Mouse (Mus musculus) erythroblast, adult 5-6 weeks (primary cell): ENCODE results near the gene Ing5. TPM values are rescaled to one million over a fixed set of nuclear protein-coding genes. Genes with fewer than 3 reads are reported as not detected.

Experiments used
- ATAC-seq: replicated peaks from 2 replicates; pipeline ENCODE4 v1.8.0; 2016; ENCODE audit warnings: moderate number of reproducible peaks, mild to moderate bottlenecking, moderate TSS enrichment, inconsistent platforms; ENCODE audit not compliant: poor library complexity, low FRiP score, severe bottlenecking
- total RNA-seq, 2 experiments: library from RNA; stranded (forward) in 1 of 2; stranded (reverse) in 1 of 2; fragments of 150-400 nt in 1 of 2; fragments of 200-764, 138-1000 nt in 1 of 2; gene quantifications; 2 replicates each; pipeline versions ENCODE4 v1.2.3 to v1.2.4; 2015 to 2017; ENCODE audit warnings: low replicate concordance in 2 of 2

Ing5 gene
- total RNA-seq (2015; ENCODE audit: low replicate concordance) = 2.9 and 4.4 TPM in 2 replicates
- total RNA-seq (2017; ENCODE audit: low replicate concordance) = 7.5 and 11.7 TPM in 2 replicates

DNA sequence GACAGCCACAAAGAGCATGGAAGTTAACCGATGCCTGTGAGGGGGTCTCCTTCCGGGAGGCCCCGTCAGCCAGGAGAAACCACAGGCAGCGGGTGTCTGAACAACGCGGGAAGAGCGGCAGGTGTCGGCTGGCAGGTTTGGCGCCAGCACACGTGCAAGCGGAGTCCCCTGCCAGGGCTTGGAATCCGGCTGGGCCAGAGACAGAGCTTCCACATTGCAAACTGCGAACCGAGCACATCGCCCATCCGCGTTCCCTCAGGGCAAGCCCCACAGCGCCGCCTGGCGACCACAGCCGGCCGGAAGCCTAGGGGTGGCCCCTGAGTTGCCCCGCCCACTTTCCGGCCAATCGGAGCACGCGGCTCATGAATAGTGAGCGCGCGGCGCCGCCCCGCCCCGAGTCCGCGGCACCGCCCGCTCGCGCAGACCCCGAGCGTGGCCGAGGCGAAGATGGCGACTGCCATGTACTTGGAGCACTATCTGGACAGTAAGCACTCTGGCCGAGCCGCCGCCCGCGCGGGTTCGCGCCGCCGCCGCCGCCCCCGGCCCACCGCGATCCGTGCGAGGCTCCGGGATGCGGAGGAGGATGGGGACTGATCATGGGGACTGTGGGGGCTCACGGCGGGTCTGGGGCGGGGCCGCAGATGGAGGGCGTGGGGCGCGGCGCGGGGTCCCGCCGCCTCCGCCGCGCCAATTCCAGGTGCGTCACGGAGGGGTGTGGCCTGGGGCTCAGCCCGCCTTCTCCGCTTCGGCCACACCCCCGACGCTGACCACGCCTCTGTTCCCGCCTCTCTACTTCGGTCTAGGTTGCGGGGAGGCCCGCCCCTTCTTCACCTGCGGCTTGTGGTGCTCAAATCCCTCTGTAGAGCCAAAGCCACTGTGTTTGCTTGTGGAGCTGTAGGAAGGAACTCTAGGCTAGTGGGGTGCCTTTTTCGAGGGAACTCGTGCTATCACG, at the start of gene Ing5:
Gene Ing5, plus strand, starts transcription at position 410 of the 952 bp plus-strand sequence.
- ATAC-seq = peak; percentile 72

DNA sequence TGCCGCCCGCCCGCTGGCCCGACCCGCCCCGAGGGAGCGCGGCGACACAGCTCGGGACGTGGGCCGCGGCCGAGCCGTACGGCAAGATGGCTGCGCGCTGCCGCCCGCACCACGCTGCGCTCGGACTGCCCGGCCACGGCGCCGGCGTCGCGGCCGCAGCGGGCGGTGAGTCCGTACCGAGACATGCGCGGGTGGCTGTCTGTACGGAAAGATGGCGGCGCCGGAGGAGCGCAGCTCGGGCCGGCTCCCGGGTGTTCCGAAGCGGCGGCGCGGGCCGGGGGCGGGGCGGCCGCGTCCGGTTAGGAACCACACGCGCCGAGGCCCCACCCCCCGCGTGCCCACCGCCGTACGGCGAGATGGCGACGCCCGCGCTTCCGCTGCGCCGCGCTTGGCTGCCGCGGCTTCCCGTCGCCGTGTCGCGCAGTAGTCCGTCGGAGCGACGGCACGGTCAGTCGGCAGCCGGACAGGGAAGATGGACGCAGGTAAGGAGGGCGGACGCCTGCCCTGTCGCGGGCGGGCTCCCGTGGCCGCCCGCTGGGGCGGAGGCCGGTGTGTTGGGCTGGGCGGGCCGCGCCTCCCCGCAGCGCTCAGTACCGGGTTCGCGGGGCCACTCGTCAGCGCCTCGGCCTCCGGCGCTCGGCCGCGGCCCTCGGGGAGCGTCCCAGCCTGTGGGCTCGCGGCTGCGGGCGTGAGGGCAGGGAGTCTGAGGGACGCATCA, 49.0 kb upstream of the Ing5 start, which contains the start of gene Thap4:
Gene Thap4, minus strand, starts transcription at position 292 of the 718 bp plus-strand sequence.
- ATAC-seq = peak; percentile 63

DNA sequence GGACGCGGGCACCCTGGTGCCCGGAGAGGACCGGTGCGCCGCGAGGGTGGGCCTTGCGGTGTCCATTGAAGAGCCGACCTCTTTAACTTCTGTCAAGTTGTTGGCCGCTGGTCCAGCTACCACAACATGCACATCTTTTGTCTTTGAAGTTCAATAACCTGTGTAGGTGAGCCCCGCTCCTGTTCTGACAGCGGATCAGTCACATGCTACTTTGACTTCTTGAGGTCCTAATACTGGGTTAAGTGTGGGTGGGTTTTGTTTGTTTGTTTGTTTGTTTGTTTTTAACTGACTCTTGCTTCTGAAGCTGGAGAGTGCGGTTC, 48.5 kb upstream of the Ing5 start:
- ATAC-seq = no peak

DNA sequence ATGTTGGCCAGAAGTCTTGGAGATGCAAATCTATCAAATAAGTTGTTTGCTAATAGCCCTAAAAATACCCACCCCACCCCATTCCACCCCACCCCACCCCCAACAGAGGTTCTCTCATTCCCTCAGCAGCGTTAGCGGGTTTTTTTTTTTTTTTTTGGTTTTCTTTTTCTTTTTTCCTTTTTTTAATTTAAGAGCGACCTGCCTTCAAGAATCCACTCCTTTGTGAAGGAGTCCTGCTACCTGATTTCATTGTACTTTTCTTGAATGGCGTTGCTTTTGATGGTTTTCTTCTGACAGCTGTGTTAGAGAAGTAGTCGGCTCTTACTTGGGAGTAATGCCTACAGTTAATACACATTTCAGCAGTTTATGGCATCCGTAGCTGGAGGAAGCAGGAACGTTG, 48.1 kb upstream of the Ing5 start:
- ATAC-seq = no peak

DNA sequence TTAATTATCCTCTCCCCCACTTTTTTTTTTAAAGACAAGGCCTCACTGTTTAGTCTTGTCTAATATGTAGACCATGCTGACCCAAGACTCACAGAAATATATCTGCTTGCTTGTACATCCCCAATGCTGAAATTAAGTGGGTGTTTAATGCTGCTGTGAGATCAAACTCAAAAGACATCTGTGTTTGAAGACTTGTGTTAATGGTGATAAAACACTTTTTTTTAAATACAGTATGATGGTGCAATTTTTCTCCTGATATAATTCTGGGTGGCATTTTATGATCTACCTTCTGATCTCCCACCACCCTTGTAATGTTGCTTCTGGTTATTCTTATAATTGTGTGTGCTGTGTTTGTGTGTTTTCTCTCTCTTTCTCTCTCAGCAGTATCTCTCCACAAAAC, 47.6 kb upstream of the Ing5 start:
- ATAC-seq = peak; percentile 52

DNA sequence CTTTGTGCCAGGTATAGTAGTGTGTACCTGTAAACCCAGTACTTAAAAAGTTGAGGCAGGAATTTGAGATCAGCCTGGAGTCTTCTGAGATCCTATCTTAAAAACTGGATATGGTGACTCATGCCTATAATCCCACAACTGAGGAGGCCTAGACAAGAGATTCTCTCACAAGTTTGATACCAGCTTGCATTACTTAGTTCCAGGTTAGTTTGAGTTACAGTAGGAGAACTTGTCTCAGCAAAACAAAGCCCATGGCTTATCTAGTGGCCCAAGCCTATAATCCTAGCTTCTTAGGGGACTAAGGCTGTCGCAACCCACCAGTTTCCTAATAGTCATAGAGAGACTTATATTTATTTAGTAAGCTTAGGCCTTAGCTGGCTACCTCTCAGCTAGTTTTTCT, 43.7 kb upstream of the Ing5 start:
- ATAC-seq = no peak

DNA sequence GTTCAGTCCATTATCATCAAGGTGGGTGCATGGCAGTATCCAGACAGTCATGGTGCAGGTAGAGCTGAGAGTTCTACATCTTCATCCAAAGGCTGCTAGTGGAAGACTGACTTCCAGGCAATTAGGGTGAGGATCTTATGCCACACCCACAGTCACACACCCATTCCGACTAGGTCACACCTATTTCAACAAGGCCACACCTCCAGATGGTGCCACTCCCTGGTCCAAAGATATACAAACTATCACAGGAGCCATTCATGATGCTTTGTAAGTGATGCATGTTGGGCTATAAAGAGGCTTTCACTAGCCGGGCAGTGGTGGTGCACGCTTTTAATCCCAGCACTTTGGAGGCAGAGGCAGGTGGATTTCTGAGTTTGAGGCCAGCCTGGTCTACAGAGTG, 40.2 kb upstream of the Ing5 start:
- ATAC-seq = peak; percentile 89

DNA sequence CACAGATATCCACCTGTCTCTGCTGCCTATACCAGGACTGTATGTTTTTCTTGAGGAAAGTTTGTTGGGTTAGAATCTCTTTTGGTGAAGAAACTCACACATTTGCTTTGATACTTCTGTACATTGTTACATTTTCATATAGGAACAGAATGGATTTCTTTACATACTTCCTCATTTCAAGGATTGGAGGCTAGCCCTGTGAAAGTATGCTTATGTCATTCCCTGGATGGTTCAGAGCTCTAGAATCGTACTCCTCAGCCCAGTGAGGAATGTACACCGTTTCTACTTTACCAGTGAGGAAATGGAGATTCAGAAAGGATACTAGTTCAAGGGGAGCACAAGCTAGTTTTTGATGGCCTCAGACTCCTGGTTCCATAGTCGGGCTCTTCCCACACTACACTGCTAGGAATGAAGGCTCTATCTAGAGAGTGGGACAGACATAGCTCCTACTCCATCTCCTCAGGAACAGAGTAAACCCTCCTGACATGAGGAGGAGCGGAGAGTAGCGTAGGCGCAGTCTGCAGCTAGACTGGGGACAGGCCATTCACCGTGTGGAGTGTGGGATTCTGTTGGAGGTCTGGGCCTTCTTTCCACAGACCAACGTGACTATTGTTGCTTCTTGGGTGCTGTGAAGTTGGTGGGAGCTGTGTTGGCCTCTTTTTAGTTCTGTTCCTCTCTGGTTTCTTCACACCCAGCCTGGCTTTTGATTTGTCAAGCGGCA, 38.7 kb upstream of the Ing5 start:
- ATAC-seq = no peak

DNA sequence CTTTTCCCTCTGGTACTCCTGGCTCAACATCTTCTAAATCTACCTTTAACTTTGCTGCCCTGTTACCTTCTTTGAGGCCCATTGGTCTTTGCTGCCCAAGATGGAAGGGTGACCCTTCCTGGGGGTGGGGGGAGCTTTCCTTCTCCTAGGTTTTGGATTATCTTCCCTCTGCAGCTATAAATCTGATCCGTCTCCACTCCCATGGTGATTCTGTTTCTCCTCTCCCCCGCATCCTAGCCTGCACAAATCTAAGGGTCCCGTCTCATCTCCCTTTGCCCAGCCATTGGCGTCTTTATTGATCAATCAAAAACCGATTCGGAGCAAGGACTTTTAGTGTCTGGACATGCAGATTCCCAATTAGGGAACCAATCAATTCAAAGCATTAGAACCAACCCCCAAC, 36.2 kb upstream of the Ing5 start:
- ATAC-seq = no peak

DNA sequence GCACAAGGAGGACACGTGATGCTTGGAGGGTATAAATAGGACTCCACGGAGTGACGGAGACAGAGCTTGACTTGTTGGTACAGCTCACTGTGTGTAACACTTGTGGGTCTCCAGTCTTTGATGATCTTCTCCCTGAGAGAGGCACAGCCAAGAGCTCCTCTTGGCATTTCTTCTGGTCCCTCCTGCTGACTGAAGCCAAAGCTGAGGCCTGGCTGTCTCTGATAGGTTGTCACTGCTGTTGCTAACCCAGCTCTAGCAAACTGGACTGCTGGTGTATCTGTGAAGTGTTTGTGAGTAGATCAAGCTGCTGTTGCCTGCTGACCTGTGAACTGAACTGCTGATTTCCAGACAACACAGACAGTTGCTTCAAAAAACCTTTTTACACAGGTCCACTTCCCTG, 33.9 kb upstream of the Ing5 start:
- ATAC-seq = no peak

DNA sequence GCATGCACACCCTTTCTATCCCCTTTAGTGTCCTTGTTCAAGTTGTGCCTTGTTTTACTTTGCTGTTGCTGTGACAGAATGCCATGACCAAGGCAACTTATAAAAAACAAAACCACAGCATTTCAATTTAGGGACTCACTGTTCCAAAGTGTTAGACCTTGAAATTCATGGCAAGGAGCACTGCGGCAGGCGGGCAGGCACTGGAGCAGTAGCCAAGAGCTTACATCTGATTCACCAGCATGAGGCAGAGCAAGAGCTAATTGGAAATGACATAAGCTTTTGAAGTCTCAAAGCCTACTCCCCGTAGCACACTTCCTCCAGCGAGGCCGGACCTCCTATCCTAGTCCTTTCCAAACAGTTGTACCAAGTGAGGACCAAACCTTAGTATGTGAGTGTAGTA, 27.1 kb upstream of the Ing5 start:
- ATAC-seq = no peak

DNA sequence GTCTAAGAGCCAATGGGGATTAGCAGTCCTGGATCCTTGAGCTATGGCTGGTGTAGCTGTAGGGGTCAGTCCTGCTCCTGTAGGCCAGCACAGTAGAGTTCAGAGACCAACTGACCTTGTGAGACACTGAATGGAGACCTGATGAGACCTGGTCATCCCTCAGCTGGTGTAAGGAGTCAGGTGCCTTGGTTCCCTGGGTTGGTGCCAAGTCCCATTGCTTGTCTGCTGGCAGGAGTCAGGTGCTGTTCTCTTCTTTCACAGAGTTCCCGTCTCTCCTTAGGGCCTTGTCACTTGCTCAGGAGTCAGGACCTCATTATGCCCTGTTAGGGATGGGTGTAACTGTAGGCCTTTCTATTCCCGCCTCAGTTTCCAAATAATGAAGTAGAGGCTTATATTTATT, 16.9 kb upstream of the Ing5 start:
- no peak for ATAC-seq

DNA sequence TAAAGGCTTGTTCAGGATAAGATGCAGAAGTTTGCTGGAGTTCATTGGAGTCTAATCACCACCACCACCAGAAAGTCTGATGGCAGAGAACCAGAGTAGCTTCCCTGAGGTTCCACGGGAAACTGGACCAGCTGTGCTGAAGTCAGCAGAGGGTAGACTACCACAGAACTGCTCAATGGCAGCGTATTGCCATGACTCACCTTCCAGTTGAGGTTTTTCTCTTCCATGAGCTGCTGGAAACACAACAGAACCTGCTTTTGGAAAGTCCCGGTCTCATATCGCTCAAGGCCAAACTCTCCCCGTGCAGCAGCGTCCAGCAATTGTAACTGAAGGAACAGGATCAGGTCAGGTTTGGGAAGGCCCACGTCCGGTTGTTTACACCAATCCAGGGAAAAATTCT, 9.2 kb upstream of the Ing5 start:
- ATAC-seq = no peak

DNA sequence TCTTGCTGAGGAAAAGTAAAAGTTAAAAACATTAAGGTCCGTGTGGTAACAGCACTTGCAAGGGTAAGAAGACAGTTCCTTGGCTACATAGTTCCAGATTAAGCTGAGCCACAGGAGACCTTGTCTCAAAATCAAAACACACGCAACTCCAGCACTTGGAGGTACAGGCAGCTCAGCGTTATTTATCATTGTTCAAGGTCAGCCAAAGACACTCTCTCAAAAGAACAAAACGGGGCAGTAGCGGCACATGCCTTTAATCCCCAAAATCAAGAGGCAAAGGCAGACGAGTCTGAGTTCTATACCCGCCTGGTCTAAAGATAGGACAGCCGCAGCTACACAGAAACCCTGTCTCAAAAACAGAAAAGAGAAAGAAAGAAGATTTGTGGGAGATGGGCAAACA, 7.9 kb upstream of the Ing5 start:
- no peak for ATAC-seq

DNA sequence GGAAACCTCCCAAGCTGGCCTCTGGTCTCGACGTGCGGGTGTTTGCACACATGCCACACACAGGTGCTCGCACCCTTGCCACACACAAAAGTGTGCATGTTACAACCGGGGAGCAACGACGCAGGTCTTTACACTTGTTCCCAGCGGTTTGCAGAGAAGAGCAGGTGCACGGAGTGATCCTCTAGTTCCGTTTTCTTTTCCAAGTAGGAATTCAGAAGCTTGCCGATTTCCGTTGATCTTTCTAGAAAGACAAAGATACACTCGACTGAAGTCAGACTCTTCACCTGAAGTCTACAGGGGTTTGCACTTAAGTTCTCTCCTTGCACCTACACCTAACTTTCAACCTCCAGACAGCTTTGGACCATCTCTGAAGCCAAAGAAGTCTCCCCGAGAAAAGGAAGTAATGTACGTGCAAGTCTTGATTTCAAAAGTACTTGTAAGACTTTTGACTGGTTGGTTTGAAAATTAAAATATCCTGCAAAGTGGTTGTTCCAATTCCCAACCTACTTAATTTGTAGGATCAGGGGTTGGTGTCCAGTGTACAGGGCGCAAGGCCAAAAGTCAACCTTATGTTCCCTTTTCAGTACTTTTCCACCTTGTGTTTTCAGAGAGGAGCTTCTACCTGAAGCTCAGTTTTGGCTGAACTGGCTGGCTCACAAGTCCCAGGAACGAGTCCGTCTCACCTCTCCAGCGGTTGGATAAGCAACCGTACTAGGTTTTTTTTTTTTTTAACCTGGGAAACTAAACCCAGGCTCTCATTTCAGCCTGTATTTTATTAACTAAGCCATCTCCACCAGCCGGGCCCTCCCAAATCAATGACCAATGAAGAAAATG, 2.9 kb upstream of the Ing5 start:
- no peak for ATAC-seq

DNA sequence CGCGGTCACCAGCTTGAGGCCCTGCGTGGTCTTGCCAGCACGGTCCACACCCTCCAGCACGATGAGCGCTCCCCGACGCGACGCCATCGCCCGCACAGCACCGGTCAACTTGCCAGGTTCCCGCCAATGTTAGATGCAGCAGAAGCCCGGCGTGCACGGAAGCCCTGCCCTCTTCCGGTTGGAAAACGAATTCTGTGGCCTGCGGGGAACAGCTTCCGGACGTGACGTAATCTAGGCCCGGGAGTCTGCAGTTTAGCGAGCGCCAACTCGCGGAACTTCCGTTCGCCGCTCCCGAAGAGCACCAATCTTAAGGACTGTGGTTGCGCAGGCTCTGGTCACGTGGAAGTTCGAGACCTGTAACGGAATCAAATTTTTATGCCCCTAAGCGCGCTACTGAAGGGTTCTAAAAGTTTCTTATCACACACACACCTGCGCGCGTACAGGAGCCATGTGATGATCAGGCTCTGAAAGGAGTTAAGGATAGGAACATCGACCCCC, 2.0 kb upstream of the Ing5 start, which contains the start of gene Dtymk:
Gene Dtymk, minus strand, starts transcription at position 194 of the 498 bp plus-strand sequence.
- ATAC-seq = peak; percentile 72

DNA sequence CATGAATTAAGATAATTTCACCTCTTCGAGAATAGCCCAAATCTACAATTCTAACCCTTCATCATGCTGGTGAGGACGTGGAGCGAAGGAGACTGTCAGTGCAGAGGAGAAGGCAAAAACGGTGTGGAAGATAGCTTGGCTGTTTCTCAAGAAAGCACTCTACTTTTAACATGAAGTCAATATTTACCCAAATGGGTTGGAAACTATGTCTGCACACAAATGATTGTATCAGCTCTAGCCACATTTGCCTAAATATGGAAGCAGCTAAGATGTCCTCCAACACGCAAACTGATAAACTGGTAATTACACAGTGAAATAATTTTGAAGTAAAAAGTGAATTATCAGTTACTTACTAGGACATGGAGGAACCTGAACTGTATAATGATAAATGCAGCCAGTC, 994 bp upstream of the Ing5 start:
- ATAC-seq = 0 out of 2 replicates have a peak, but pooled peaks have one; percentile 4

DNA sequence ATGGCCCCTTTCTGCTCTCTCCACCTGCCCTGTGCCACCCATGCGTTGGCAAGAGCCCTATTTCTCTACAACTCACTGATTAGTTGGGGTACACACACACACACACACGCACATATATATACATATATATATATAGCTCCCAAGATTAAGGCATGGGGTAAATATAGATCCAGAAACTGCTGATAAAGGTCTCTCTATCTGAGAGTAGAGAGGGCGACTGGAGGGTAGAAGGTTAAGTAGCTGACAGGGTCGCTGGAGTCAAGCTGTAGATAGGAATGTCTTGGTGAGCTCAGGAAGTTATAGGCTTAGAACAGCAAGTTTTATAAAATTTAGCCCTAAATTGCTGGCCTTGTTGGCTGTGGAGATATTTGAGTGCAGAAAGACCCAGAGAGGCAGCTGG, 1.1 kb downstream of the Ing5 start:
- no peak for ATAC-seq

DNA sequence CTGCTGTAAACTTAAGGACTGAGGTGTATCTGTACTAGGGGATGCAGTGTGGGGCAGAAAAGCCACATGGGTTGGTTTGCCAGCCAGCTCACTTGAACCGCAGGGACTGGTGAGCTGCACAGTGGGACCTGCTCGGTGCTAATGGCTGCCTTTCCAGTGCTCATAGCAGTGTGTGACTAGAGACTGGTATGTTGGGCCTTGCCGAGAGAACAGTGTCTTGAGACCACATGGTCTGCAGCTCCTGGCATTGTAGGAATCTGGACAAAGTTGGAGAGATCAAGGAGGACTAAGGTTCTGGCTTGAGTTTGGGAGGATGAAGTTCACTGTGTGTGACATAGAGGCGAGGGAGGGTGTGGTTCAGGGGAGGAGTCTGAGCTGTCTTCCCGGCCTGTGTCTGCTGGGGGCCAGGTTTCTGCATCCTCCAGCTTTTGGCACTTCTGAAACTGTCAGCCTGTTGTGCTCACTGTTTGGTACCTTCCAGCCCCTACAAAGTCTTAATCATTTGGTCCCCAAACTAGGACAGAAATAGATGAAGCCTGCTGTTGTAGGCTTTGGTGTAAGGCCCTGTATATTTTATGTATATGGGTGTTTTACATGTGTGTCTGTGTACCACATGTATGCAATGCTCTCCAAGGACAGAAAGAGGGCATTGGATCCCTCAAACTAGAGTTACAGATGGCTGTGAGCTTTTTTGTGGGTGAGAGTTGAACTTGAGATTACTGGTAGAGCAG, 1.6 kb downstream of the Ing5 start:
- peak; percentile 50 for ATAC-seq
